Mouse (Mus musculus) bone marrow, adult 2 months (tissue): ENCODE results near the gene E130114P18Rik. TPM values are rescaled to one million over a fixed set of nuclear protein-coding genes. Genes with fewer than 3 reads are reported as not detected.

Source experiments
- H3K27ac ChIP-seq: fragments of 200-500 bp; 2 replicates; pipeline ENCODE4 v1.5.1; 2012; ENCODE audit warnings: low read depth, mild to moderate bottlenecking, control low read depth, inconsistent platforms, low read length; ENCODE audit not compliant: control insufficient read depth, poor library complexity, insufficient read depth
- H3K4me1 ChIP-seq: fragments of 200-500 bp; 2 replicates; pipeline ENCODE4 v1.6.1; 2011; ENCODE audit warnings: low read length; ENCODE audit not compliant: control insufficient read depth, insufficient read depth
- H3K4me3 ChIP-seq: fragments of 200-500 bp; replicated peaks from 2 replicates; pipeline ENCODE3; 2011; ENCODE audit warnings: mild to moderate bottlenecking, low read depth, low read length, control low read depth; ENCODE audit not compliant: control insufficient read depth
- CTCF ChIP-seq: fragments of 200-500 bp; IDR thresholded peaks from 2 replicates; pipeline ENCODE4 v1.5.1; 2011; ENCODE audit warnings: low read length, control low read depth; ENCODE audit not compliant: control insufficient read depth, insufficient read depth
- POLR2A ChIP-seq: fragments of 200-500 bp; IDR thresholded peaks from 2 replicates; pipeline ENCODE4 v1.6.1; 2011; ENCODE audit warnings: low read depth, mild to moderate bottlenecking, control low read depth, low read length, borderline replicate concordance; ENCODE audit not compliant: control insufficient read depth
- WGBS: fragments of 180-500 bp; shearing (Covaris S2); methylation state at CpG from one replicate; pipeline ENCODE4 v1.1.7; 2018; 5-methylcytosine and 5-hydroxymethylcytosine counted together
- polyA plus RNA-seq: library from polyadenylated mRNA; stranded (reverse); fragments of >200 nt; gene quantifications from 2 replicates; pipeline ENCODE4 v1.2.4, GENCODE M21; 2011; ENCODE audit warnings: low replicate concordance; ENCODE audit not compliant: missing spikeins, insufficient read depth, insufficient read length

Gene E130114P18Rik
- polyA plus RNA-seq, 1 experiment = not detected

GRCm38 (mm10) chr4:97771426-97771825 is 6.5 kb downstream of the E130114P18Rik start:
- TF ChIP-seq CTCF = no peak
- TF ChIP-seq POLR2A = no peak
- Histone ChIP-seq H3K27ac (no peak overlapping the region), H3K4me3 (peak overlapping the region; percentile 83), H3K4me1 (no peaks in the 10 kb centered on the region)
- WGBS = 20% methylated on average over 5 of the region's 5 CpGs

GRCm38 (mm10) chr4:97769861-97770260 is 8.0 kb downstream of the E130114P18Rik start:
- no peaks in the 10 kb centered on the region for H3K4me1 ChIP-seq
- 43% methylated on average over 1 of the region's 1 CpGs for WGBS
- no peak for TF ChIP-seq POLR2A
- TF ChIP-seq CTCF = no peak
- no peak overlapping the region for H3K27ac ChIP-seq
- H3K4me3 ChIP-seq = no peak overlapping the region

GRCm38 (mm10) chr4:97767516-97767915 is 10.4 kb downstream of the E130114P18Rik start:
- TF ChIP-seq CTCF = no peak
- no peak for TF ChIP-seq POLR2A
- no peaks in the 10 kb centered on the region for H3K4me1 ChIP-seq
- H3K4me3 ChIP-seq = no peak overlapping the region
- no peak overlapping the region for H3K27ac ChIP-seq
- WGBS = 86% methylated on average over 5 of the region's 5 CpGs

GRCm38 (mm10) chr4:97767025-97767424 is 10.9 kb downstream of the E130114P18Rik start:
- Histone ChIP-seq H3K27ac (no peak overlapping the region), H3K4me3 (no peak overlapping the region), H3K4me1 (no peaks in the 10 kb centered on the region)
- WGBS = 63% methylated on average over 4 of the region's 4 CpGs
- TF ChIP-seq CTCF (no peak), POLR2A (no peak)

GRCm38 (mm10) chr4:97766100-97766499 is 11.8 kb downstream of the E130114P18Rik start:
- 86% methylated on average over 3 of the region's 3 CpGs for WGBS
- Histone ChIP-seq H3K27ac (no peak overlapping the region), H3K4me3 (no peak overlapping the region), H3K4me1 (no peaks in the 10 kb centered on the region)
- TF ChIP-seq POLR2A (no peak), CTCF (no peak)

- 80% methylated on average over 4 of the region's 4 CpGs for WGBS
- TF ChIP-seq CTCF (no peak), POLR2A (no peak)
- no peaks in the 10 kb centered on the region for H3K4me1 ChIP-seq
- no peak overlapping the region for H3K27ac ChIP-seq
- H3K4me3 ChIP-seq = no peak overlapping the region
These were observed 12.4 kb downstream of the E130114P18Rik start for GRCm38 (mm10) chr4:97765341-97766020.

- no peak overlapping the region for H3K4me3 ChIP-seq
- H3K4me1 ChIP-seq = no peaks in the 10 kb centered on the region
- 59% methylated on average over 4 of the region's 4 CpGs for WGBS
- H3K27ac ChIP-seq = no peak overlapping the region
- no peak for TF ChIP-seq CTCF
These were observed 13.3 kb downstream of the E130114P18Rik start for GRCm38 (mm10) chr4:97764616-97765015.

- no peak overlapping the region for H3K27ac ChIP-seq
- H3K4me3 ChIP-seq = no peak overlapping the region
- H3K4me1 ChIP-seq = no peaks in the 10 kb centered on the region
- TF ChIP-seq POLR2A (no peak), CTCF (no peak)
- WGBS = 90% methylated on average over 3 of the region's 3 CpGs
These were observed 19.2 kb downstream of the E130114P18Rik start for GRCm38 (mm10) chr4:97758661-97759060.

GRCm38 (mm10) chr4:97757978-97758461 is 19.9 kb downstream of the E130114P18Rik start:
- H3K27ac ChIP-seq = no peak overlapping the region
- WGBS = 2% methylated on average over 14 of the region's 14 CpGs
- TF ChIP-seq CTCF (no peak), POLR2A (no peak)
- peak overlapping the region; percentile 42 for H3K4me3 ChIP-seq
- no peaks in the 10 kb centered on the region for H3K4me1 ChIP-seq
